ENCODE assay signal across 8 mouse cellular contexts in genomic region chrX:12005181-12006030, GRCm38 (mm10).
DNase-seq lines count a peak whose midpoint lies in the region; ATAC-seq and TF ChIP-seq lines count a peak whose summit lies in the region.

No protein-coding gene starts in this region.

- no peak for TF ChIP-seq POLR2A in testis, adult 2 months (IDR thresholded peaks at IDR 0.05; ENCODE audit: control insufficient read depth, low read depth, low read length)

- H3K4me1 ChIP-seq in forebrain, embryonic 12.5 days = peaks cover 64% of the 10 kb centered on the region
- H3K4me1 ChIP-seq in limb, embryonic 10.5 days = peaks cover 75% of the 10 kb centered on the region
- H3K4me1 ChIP-seq in midbrain, embryonic 10.5 days = peaks cover 76% of the 10 kb centered on the region
- H3K4me1 ChIP-seq in testis, adult 2 months (ENCODE audit: control insufficient read depth, insufficient read depth, low read length) = peaks cover 20% of the 10 kb centered on the region

- DNase-seq in A20 (ENCODE audit: low read depth, low spot score) = peak; percentile 61
- peak; percentile 39 to 72 for DNase-seq in heart, postnatal 36 days
- peak; percentile 75 for DNase-seq in limb, embryonic 10.5 days (ENCODE audit: low spot score)
- peak; percentile 62 for DNase-seq in midbrain, embryonic 10.5 days (ENCODE audit: low spot score)
- no peak for DNase-seq in right cerebral cortex, adult 18-20 months

- WGBS in forebrain, embryonic 12.5 days = 6% methylated on average over 34 of the region's 38 CpGs
- under 1% methylated on average over 38 of the region's 38 CpGs for WGBS in limb, embryonic 10.5 days
- WGBS in midbrain, embryonic 10.5 days = 5% methylated on average over 37 of the region's 38 CpGs

- no peaks in the 10 kb centered on the region for H3K36me3 ChIP-seq in forebrain, embryonic 12.5 days (replicated peaks)
- H3K36me3 ChIP-seq in limb, embryonic 10.5 days = no peaks in the 10 kb centered on the region
- no peaks in the 10 kb centered on the region for H3K36me3 ChIP-seq in midbrain, embryonic 10.5 days
- H3K36me3 ChIP-seq in testis, adult 2 months (ENCODE audit: control insufficient read depth, insufficient read depth, low read length) = no peaks in the 10 kb centered on the region

- TF ChIP-seq CTCF in testis, adult 2 months (IDR thresholded peaks at IDR 0.05; ENCODE audit: control insufficient read depth, insufficient read depth, insufficient replicate concordance, low read depth, low read length) = no peak

- H3K9me3 ChIP-seq in forebrain, embryonic 12.5 days = no peaks in the 10 kb centered on the region
- H3K9me3 ChIP-seq in limb, embryonic 10.5 days (replicated peaks) = no peaks in the 10 kb centered on the region
- no peaks in the 10 kb centered on the region for H3K9me3 ChIP-seq in midbrain, embryonic 10.5 days (replicated peaks)

- intact Hi-C loops in heart, postnatal 36 days (cut with DNase I) = loop anchor here (2.0 to 10.0 kb wide), 7 partner anchors 73 to 371 kb away; no protein-coding TSS in a partner anchor

- peak overlapping the region; percentile 57 for H3K9ac ChIP-seq in forebrain, embryonic 12.5 days

- H3K4me2 ChIP-seq in forebrain, embryonic 12.5 days = peak overlapping the region; percentile 61

- H3K27ac ChIP-seq in forebrain, embryonic 12.5 days = peak overlapping the region; percentile 92
- H3K27ac ChIP-seq in limb, embryonic 10.5 days = peak overlapping the region; percentile 95
- H3K27ac ChIP-seq in midbrain, embryonic 10.5 days (replicated peaks) = peak overlapping the region; percentile 91
- H3K27ac ChIP-seq in testis, adult 2 months (ENCODE audit: control insufficient read depth, insufficient read depth, low read depth, low read length) = peak overlapping the region; percentile 66; the same call in 1 of the 2 replicates

- H3K27me3 ChIP-seq in forebrain, embryonic 12.5 days = peaks cover 90% of the 10 kb centered on the region
- peaks cover 99% of the 10 kb centered on the region for H3K27me3 ChIP-seq in limb, embryonic 10.5 days (ENCODE audit: low read depth, poor library complexity, severe bottlenecking)
- peaks cover 99% of the 10 kb centered on the region for H3K27me3 ChIP-seq in midbrain, embryonic 10.5 days (ENCODE audit: low read depth, poor library complexity, severe bottlenecking)
- no peaks in the 10 kb centered on the region for H3K27me3 ChIP-seq in testis, adult 2 months (ENCODE audit: control insufficient read depth, insufficient read depth, low read length)

- peak; percentile 48 for ATAC-seq in activated CD4-positive, CD25-positive, alpha-beta regulatory T cell, adult 4 months
- ATAC-seq in forebrain, embryonic 12.5 days (ENCODE audit: low FRiP score) = no peak

- H3K4me3 ChIP-seq in forebrain, embryonic 12.5 days (replicated peaks) = peak overlapping the region; percentile 39
- H3K4me3 ChIP-seq in limb, embryonic 10.5 days = peak overlapping the region; percentile 52
- peak overlapping the region; percentile 51 for H3K4me3 ChIP-seq in midbrain, embryonic 10.5 days
- H3K4me3 ChIP-seq in testis, adult 2 months (ENCODE audit: control insufficient read depth, low read depth, low read length) = no peak overlapping the region; the same call in 1 of the 2 replicates
